Mouse (Mus musculus): Measurements from ENCODE around the gene Hsf2bp. TPM values are rescaled to one million over a fixed set of nuclear protein-coding genes. Genes with fewer than 3 reads are reported as not detected.

Hsf2bp gene
- polyA plus RNA-seq, 1 experiment: not detected

GRCm38 (mm10) chr17:32018127-32018894, 17.8 kb downstream of the Hsf2bp start:
- Histone ChIP-seq H3K9me3 (no peaks in the 10 kb centered on the region), H3K4me3 (replicated peaks) (no peak overlapping the region), H3K27me3 (replicated peaks) (peaks cover 23% of the 10 kb centered on the region), H3K36me3 (replicated peaks; ENCODE audit: low read length) (no peaks in the 10 kb centered on the region), H3K4me1 (peaks cover 15% of the 10 kb centered on the region)
- TF ChIP-seq FLI1 (IDR thresholded peaks at IDR 0.05; ENCODE audit: low read length): no peak
- TF ChIP-seq GATA1 (IDR thresholded peaks at IDR 0.05; ENCODE audit: borderline replicate concordance, low read length): no peak

DNA sequence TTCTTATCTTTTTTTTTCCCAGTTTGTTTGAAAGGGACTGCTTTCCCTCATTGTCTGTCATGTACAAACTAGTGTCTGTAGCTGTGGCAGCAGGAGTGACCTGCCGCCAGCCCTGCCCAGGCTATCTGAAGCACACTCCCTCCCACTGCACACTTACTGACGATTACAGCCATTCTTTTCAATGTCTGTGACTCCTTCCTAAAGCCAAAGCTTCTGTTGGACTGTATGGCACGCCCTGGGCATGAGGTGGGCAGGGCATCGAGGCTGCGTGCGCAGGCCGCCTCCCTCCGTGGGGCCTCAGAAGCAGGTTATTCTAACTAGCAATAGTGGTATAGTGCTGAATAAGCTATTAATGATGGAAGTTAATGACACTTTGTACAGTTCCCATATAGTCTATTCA, 19.7 kb downstream of the Hsf2bp start:
- no peak overlapping the region for H3K4me3 ChIP-seq (replicated peaks)
- H3K27me3 ChIP-seq (replicated peaks): peaks cover 27% of the 10 kb centered on the region
- H3K36me3 ChIP-seq (replicated peaks; ENCODE audit: low read length): no peaks in the 10 kb centered on the region
- peaks cover 23% of the 10 kb centered on the region for H3K4me1 ChIP-seq
- TF ChIP-seq FLI1 (IDR thresholded peaks at IDR 0.05; ENCODE audit: low read length) (no peak), GATA1 (IDR thresholded peaks at IDR 0.05; ENCODE audit: borderline replicate concordance, low read length) (no peak)
- H3K9me3 ChIP-seq: no peaks in the 10 kb centered on the region

DNA sequence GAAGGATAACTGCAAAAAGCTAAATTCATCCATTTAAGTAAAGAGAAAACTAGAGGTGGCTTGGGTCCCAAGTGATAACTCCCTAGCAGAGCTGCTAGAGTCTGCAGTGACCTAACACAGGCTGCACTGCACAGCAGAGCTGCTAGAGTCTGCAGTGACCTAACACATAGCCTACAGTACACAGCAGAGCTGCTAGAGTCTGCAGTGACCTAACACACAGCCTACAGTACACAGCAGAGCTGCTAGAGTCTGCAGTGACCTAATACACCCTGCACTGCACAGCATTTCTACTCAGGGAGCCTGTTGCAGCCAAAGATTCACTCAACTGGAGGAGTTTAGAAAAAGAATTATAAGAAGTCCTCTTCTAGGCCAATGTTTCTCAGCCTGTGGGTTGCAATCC, 22.5 kb downstream of the Hsf2bp start:
- peaks cover 25% of the 10 kb centered on the region for H3K4me1 ChIP-seq
- peaks cover 28% of the 10 kb centered on the region for H3K27me3 ChIP-seq (replicated peaks)
- H3K4me3 ChIP-seq (replicated peaks): no peak overlapping the region
- H3K9me3 ChIP-seq: peaks cover 13% of the 10 kb centered on the region
- no peaks in the 10 kb centered on the region for H3K36me3 ChIP-seq (replicated peaks; ENCODE audit: low read length)
- no peak for TF ChIP-seq FLI1 (IDR thresholded peaks at IDR 0.05; ENCODE audit: low read length)
- TF ChIP-seq GATA1 (IDR thresholded peaks at IDR 0.05; ENCODE audit: borderline replicate concordance, low read length): no peak

- H3K9me3 ChIP-seq: peaks cover 20% of the 10 kb centered on the region
- no peak overlapping the region for H3K4me3 ChIP-seq (replicated peaks)
- no peak for TF ChIP-seq GATA1 (IDR thresholded peaks at IDR 0.05; ENCODE audit: borderline replicate concordance, low read length)
- no peak for TF ChIP-seq FLI1 (IDR thresholded peaks at IDR 0.05; ENCODE audit: low read length)
- peaks cover 19% of the 10 kb centered on the region for H3K4me1 ChIP-seq
- peaks cover 30% of the 10 kb centered on the region for H3K27me3 ChIP-seq (replicated peaks)
- no peaks in the 10 kb centered on the region for H3K36me3 ChIP-seq (replicated peaks; ENCODE audit: low read length)
These were observed 23.9 kb downstream of the Hsf2bp start for GRCm38 (mm10) chr17:32012254-32012653.

DNA sequence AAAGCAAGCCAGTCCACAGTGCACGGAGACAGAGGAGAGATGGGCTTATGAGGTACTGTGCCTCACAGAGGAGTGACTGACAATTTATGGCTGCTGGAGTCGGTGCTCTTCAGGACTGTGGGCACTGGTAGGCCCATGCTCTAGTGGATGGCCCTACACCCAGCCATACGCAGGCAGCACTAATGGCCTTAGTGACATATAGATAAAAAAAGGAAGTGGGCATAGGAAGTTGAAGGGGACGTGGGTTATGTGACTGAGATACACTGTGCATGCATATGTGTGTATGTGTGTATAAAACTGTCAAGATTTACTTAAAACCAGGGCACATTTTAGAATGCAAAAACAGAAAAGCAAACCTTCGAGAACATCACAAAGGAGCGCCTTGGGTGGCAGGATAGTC, 24.5 kb downstream of the Hsf2bp start:
- no peak for TF ChIP-seq GATA1 (IDR thresholded peaks at IDR 0.05; ENCODE audit: borderline replicate concordance, low read length)
- no peak for TF ChIP-seq FLI1 (IDR thresholded peaks at IDR 0.05; ENCODE audit: low read length)
- Histone ChIP-seq H3K9me3 (peaks cover 20% of the 10 kb centered on the region), H3K4me1 (peaks cover 23% of the 10 kb centered on the region), H3K4me3 (replicated peaks) (peak overlapping the region; percentile 59), H3K27me3 (replicated peaks) (peaks cover 33% of the 10 kb centered on the region), H3K36me3 (replicated peaks; ENCODE audit: low read length) (no peaks in the 10 kb centered on the region)

DNA sequence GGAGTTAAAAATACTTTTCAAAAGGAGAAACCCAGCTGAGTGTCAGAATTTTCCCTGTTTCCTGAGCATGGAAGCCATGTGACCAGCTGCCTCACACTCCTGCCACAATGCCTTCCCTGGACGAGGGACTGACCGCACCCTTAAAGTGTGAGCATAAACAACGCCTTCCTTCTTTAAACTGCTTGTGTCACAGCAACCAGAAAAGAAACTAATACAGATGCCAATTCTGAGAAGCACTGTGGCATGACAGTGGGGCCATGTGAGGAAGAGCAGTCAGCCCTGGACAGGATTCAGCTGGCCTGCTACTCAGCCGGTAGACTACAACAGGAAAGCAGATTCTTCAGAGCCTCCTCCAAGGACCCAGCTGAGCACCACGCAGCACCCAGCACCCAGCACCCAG, 29.3 kb downstream of the Hsf2bp start:
- Histone ChIP-seq H3K36me3 (replicated peaks; ENCODE audit: low read length) (no peaks in the 10 kb centered on the region), H3K4me1 (peaks cover 20% of the 10 kb centered on the region), H3K9me3 (peaks cover 46% of the 10 kb centered on the region), H3K4me3 (replicated peaks) (no peak overlapping the region), H3K27me3 (replicated peaks) (peaks cover 39% of the 10 kb centered on the region)
- TF ChIP-seq GATA1 (IDR thresholded peaks at IDR 0.05; ENCODE audit: borderline replicate concordance, low read length): no peak
- no peak for TF ChIP-seq FLI1 (IDR thresholded peaks at IDR 0.05; ENCODE audit: low read length)

GRCm38 (mm10) chr17:32003251-32003650, 32.9 kb downstream of the Hsf2bp start:
- Histone ChIP-seq H3K9me3 (peaks cover 32% of the 10 kb centered on the region), H3K4me1 (peaks cover 14% of the 10 kb centered on the region; the same call in 1 of the 2 replicates), H3K4me3 (replicated peaks) (no peak overlapping the region), H3K27me3 (replicated peaks) (peaks cover 34% of the 10 kb centered on the region), H3K36me3 (replicated peaks; ENCODE audit: low read length) (no peaks in the 10 kb centered on the region)
- TF ChIP-seq GATA1 (IDR thresholded peaks at IDR 0.05; ENCODE audit: borderline replicate concordance, low read length) (no peak), FLI1 (IDR thresholded peaks at IDR 0.05; ENCODE audit: low read length) (no peak)

DNA sequence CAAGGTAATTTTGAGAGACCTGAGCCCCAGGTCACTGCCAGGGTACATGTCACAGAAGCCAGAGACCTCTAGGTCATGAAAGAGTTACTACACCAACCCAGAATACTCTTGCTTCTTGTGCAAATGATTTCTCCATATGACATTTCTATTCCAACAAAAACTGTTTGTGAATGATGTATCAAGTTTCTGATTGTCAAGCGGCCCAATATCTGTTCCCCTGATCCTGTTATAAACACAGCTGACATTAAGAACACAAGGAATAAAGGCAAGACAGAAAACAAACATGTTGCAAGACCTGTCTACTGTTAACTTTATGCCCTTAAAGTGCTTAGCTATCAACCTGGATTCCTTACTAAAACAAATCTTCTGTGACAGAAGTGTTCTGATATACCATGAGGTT, 37.8 kb downstream of the Hsf2bp start:
- Histone ChIP-seq H3K9me3 (peaks cover 18% of the 10 kb centered on the region), H3K27me3 (replicated peaks) (peaks cover 17% of the 10 kb centered on the region), H3K36me3 (replicated peaks; ENCODE audit: low read length) (no peaks in the 10 kb centered on the region), H3K4me1 (peaks cover 35% of the 10 kb centered on the region), H3K4me3 (replicated peaks) (no peak overlapping the region)
- no peak for TF ChIP-seq FLI1 (IDR thresholded peaks at IDR 0.05; ENCODE audit: low read length)
- no peak for TF ChIP-seq GATA1 (IDR thresholded peaks at IDR 0.05; ENCODE audit: borderline replicate concordance, low read length)

GRCm38 (mm10) chr17:31996331-31996730, 39.8 kb downstream of the Hsf2bp start:
- TF ChIP-seq FLI1 (IDR thresholded peaks at IDR 0.05; ENCODE audit: low read length) (no peak), GATA1 (IDR thresholded peaks at IDR 0.05; ENCODE audit: borderline replicate concordance, low read length) (no peak)
- H3K9me3 ChIP-seq: peaks cover 4% of the 10 kb centered on the region; the same call in 1 of the 2 replicates
- peaks cover 38% of the 10 kb centered on the region for H3K4me1 ChIP-seq
- no peaks in the 10 kb centered on the region for H3K36me3 ChIP-seq (replicated peaks; ENCODE audit: low read length)
- H3K4me3 ChIP-seq (replicated peaks): no peak overlapping the region
- H3K27me3 ChIP-seq (replicated peaks): peaks cover 11% of the 10 kb centered on the region

GRCm38 (mm10) chr17:31995784-31996183, 40.4 kb downstream of the Hsf2bp start:
- no peak overlapping the region for H3K4me3 ChIP-seq (replicated peaks)
- peaks cover 4% of the 10 kb centered on the region; the same call in 1 of the 2 replicates for H3K9me3 ChIP-seq
- H3K36me3 ChIP-seq (replicated peaks; ENCODE audit: low read length): no peaks in the 10 kb centered on the region
- H3K27me3 ChIP-seq (replicated peaks): peaks cover 11% of the 10 kb centered on the region
- H3K4me1 ChIP-seq: peaks cover 38% of the 10 kb centered on the region
- no peak for TF ChIP-seq FLI1 (IDR thresholded peaks at IDR 0.05; ENCODE audit: low read length)
- no peak for TF ChIP-seq GATA1 (IDR thresholded peaks at IDR 0.05; ENCODE audit: borderline replicate concordance, low read length)

Data from megakaryocyte, embryonic 14.5 days (primary cell).